Mouse (Mus musculus): Measurements from ENCODE around the gene Htatip2. TPM values are rescaled to one million over a fixed set of nuclear protein-coding genes. Genes with fewer than 3 reads are reported as not detected.
A peak's percentile ranks its signal among the peaks of the same experiment; 100 is the strongest.

The Htatip2 gene
- 31.7 and 32.0 TPM in 2 replicates for polyA plus RNA-seq (2012; ENCODE audit: insufficient read depth, insufficient read length, missing spikeins)

DNA sequence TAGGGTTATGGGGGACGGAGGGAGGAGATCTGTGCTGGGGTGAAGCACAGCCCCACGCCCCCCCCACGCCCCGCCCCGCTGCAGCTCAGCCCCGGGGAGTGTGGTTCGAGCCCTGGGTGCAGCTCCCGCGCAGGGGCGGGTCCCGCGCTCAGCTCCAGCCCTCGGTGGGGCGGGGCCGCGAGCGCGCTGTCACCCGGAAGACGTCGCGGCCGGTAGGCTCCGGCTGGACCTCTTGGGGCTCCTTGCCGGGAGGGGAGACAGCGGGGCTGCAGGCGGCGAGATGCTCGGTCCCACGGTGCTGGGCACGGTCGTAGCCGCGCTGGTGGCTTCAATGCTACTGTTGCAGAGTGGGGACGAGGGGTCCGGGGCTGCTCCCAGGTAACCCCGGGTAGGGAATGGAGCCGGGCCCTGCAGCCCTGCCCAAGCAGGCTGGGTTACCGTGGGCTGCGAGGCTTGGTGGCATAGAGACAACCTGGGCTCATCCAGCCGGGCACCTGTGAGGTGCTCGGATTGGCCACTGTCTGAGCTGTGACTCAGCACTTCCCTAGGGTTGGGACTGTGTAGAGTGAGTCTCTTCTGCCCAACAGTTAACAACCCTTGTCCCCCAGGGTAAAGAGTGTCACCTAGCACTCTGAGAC lies at the start of gene Htatip2:
Htatip2 (plus strand) TSS at position 182 of the 638 bp plus-strand sequence.
- H3K27ac ChIP-seq (replicated peaks; ENCODE audit: low read depth, low read length), result no peak within 1 kb of the TSS
- H3K4me1 ChIP-seq (ENCODE audit: control insufficient read depth, insufficient read depth, insufficient read length, low read length), result peaks cover 6% of the 10 kb centered on the region; the same call in 1 of the 2 replicates
- H3K4me3 ChIP-seq (ENCODE audit: insufficient read depth, low read depth, low read length), result peak within 1 kb of the TSS; percentile 80

DNA sequence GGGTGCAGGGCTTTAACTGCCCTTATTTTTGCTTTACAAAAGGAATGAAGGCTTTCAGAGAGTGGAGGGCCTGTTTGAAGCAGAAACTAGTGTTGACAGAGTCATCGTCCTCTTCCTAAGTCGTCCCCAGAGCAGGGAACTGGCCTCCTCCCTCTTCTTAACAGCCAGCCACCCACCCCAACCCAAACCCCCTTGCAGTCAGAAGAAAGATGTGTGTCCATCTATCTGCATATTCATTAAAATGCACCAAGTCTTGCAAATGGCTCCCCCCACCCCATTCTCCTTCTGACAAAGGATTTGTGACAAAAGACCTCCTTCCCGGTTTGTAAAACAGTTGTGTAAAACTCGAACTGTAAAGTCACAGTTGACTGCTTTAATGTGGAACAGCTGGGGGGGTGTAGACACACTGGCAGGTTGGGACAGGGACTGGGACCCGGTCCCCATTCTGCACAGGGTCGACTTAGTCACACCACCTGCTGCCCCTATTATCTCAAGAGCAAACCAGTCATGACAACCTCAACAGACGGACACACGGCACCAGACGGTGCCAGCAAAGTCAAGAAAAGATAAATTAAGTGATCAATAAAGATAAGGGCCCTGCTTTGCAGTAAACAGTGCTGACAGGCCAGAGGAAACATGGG lies 49.4 kb upstream of the Htatip2 start:
- H3K27ac ChIP-seq (replicated peaks; ENCODE audit: low read depth, low read length), result no peak overlapping the region
- H3K4me1 ChIP-seq (ENCODE audit: control insufficient read depth, insufficient read depth, insufficient read length, low read length), result no peaks in the 10 kb centered on the region
- H3K4me3 ChIP-seq (ENCODE audit: insufficient read depth, low read depth, low read length), result no peak overlapping the region

GRCm38 (mm10) chr7:49717942-49718733 lies 40.8 kb upstream of the Htatip2 start:
- no peak overlapping the region for H3K27ac ChIP-seq (replicated peaks; ENCODE audit: low read depth, low read length)
- no peak overlapping the region for H3K4me3 ChIP-seq (ENCODE audit: insufficient read depth, low read depth, low read length)
- no peaks in the 10 kb centered on the region for H3K4me1 ChIP-seq (ENCODE audit: control insufficient read depth, insufficient read depth, insufficient read length, low read length)

DNA sequence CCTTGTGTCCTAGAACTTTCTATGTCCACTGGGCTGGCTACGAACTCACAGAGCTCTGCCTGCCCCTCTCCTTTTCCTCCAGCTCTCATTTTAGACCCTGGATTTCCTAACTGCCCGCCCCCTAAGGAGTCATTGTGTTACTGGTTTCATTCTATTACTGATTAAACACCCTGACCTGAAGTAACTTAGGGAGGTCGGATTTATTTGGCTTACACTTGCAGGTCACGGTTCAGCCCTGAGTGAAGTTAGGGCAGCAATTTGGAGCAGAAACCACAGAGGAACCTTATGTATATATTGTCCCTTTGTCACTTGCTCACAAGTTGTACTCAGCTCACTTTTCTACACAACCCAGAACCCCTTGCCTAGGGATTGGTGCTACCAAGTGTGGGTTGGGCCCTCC lies 24.6 kb upstream of the Htatip2 start:
- Histone ChIP-seq H3K27ac (replicated peaks; ENCODE audit: low read depth, low read length) (no peak overlapping the region), H3K4me1 (ENCODE audit: control insufficient read depth, insufficient read depth, insufficient read length, low read length) (no peaks in the 10 kb centered on the region), H3K4me3 (ENCODE audit: insufficient read depth, low read depth, low read length) (no peak overlapping the region)

- Histone ChIP-seq H3K4me1 (ENCODE audit: control insufficient read depth, insufficient read depth, insufficient read length, low read length) (0 out of 2 replicates have a peak, but pooled peaks cover 2% of the 10 kb centered on the region), H3K4me3 (ENCODE audit: insufficient read depth, low read depth, low read length) (no peak overlapping the region), H3K27ac (replicated peaks; ENCODE audit: low read depth, low read length) (no peak overlapping the region)
These were observed 19.5 kb upstream of the Htatip2 start for GRCm38 (mm10) chr7:49739448-49739847.

DNA sequence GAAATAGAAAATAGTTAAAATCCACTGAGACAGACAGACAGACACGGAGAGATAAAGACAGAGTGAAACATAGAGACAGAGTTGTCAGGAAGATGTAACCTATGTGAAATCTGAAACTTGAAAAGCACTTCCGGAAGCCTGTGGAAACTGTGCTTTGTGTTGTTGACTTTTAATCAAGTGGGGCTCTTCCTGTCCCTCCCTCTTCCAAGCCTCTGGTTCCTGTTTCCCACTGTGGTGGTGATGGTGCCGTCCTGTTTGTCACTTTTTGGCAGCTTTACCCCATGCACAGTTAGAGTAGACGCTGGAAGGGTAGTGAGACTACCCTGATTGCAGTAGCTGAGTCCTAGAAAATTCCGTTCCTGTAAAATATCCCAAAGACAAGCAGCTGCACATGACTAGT lies 17.4 kb upstream of the Htatip2 start:
- Histone ChIP-seq H3K4me1 (ENCODE audit: control insufficient read depth, insufficient read depth, insufficient read length, low read length) (0 out of 2 replicates have a peak, but pooled peaks cover 2% of the 10 kb centered on the region), H3K27ac (replicated peaks; ENCODE audit: low read depth, low read length) (no peak overlapping the region)

GRCm38 (mm10) chr7:49741923-49742322 lies 17.0 kb upstream of the Htatip2 start:
- Histone ChIP-seq H3K4me3 (ENCODE audit: insufficient read depth, low read depth, low read length) (no peak overlapping the region), H3K4me1 (ENCODE audit: control insufficient read depth, insufficient read depth, insufficient read length, low read length) (0 out of 2 replicates have a peak, but pooled peaks cover 2% of the 10 kb centered on the region), H3K27ac (replicated peaks; ENCODE audit: low read depth, low read length) (no peak overlapping the region)

More for the DNA sequence above, 17.4 kb upstream of the Htatip2 start:
- no peak overlapping the region for H3K4me3 ChIP-seq (ENCODE audit: insufficient read depth, low read depth, low read length)

DNA sequence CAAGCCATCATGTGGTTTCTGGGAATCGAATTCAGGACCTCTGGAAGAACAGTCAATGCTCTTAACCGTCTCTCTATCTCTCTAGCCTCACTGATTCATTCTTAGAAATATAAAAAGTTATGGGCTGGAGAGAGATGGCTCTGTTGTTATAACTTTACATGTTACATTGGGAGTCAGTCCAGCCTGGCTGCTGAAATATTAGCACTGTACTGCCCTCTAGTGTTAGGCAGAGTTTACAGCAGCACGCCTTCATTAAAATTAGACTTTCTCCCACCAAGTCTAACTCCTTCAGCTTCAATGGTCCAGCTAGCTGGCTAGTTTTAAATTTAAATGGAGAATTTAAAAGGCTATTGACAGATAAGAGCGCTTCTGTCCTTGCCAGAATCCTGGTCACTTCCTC lies 7.8 kb upstream of the Htatip2 start:
- Histone ChIP-seq H3K27ac (replicated peaks; ENCODE audit: low read depth, low read length) (no peak overlapping the region), H3K4me1 (ENCODE audit: control insufficient read depth, insufficient read depth, insufficient read length, low read length) (no peaks in the 10 kb centered on the region)

DNA sequence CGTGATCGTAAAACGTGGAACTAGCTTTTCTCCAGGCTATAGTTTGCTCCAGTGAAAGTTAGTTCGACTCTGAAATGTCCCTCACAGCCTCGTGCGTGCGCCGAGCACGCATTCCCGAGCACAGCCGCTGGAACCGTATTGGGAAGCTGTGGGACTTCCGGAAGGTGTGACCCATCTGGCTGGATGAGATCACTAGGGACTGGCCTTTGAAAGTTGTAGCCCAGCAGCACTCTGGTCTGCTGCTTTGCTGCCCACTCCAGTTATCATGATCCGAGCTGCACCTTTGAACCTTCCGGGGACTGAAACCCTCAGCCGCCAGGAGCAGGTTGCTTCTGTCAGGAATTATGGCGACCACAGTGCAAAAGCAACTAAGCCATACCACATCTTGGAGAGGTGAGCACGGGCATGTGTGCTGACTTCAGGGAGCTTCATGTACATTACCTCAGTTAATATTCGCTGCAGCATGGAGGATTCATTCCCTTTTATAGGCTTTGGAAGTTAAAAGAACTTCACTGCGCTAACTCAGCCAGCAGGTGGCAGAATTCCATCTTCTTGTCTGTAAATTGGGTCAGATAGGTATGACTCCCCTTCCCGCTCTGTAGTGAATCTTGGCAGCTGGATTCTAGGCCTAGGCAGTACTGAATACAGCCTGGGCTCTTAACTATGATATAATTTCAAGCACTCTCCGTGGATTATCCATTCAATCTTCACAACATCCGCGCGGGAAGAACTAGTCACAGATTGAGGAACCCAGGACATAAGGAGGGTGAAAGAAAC lies 6.0 kb upstream of the Htatip2 start:
- Histone ChIP-seq H3K4me3 (ENCODE audit: insufficient read depth, low read depth, low read length) (no peak overlapping the region), H3K27ac (replicated peaks; ENCODE audit: low read depth, low read length) (no peak overlapping the region), H3K4me1 (ENCODE audit: control insufficient read depth, insufficient read depth, insufficient read length, low read length) (no peaks in the 10 kb centered on the region)

More for the DNA sequence above, 7.8 kb upstream of the Htatip2 start:
- H3K4me3 ChIP-seq (ENCODE audit: insufficient read depth, low read depth, low read length), result no peak overlapping the region

GRCm38 (mm10) chr7:49754767-49755166 lies 4.1 kb upstream of the Htatip2 start:
- Histone ChIP-seq H3K4me1 (ENCODE audit: control insufficient read depth, insufficient read depth, insufficient read length, low read length) (peaks cover 6% of the 10 kb centered on the region; the same call in 1 of the 2 replicates), H3K4me3 (ENCODE audit: insufficient read depth, low read depth, low read length) (no peak overlapping the region), H3K27ac (replicated peaks; ENCODE audit: low read depth, low read length) (no peak overlapping the region)

GRCm38 (mm10) chr7:49762605-49763004 lies 3.7 kb downstream of the Htatip2 start:
- Histone ChIP-seq H3K27ac (replicated peaks; ENCODE audit: low read depth, low read length) (no peak overlapping the region), H3K4me3 (ENCODE audit: insufficient read depth, low read depth, low read length) (no peak overlapping the region), H3K4me1 (ENCODE audit: control insufficient read depth, insufficient read depth, insufficient read length, low read length) (peaks cover 6% of the 10 kb centered on the region; the same call in 1 of the 2 replicates)

- Histone ChIP-seq H3K4me3 (ENCODE audit: insufficient read depth, low read depth, low read length) (no peak overlapping the region), H3K27ac (replicated peaks; ENCODE audit: low read depth, low read length) (no peak overlapping the region)
These were observed 5.2 kb downstream of the Htatip2 start for GRCm38 (mm10) chr7:49764011-49764716.

GRCm38 (mm10) chr7:49766166-49766565 lies 7.3 kb downstream of the Htatip2 start:
- Histone ChIP-seq H3K4me1 (ENCODE audit: control insufficient read depth, insufficient read depth, insufficient read length, low read length) (no peaks in the 10 kb centered on the region), H3K4me3 (ENCODE audit: insufficient read depth, low read depth, low read length) (no peak overlapping the region), H3K27ac (replicated peaks; ENCODE audit: low read depth, low read length) (no peak overlapping the region)

More at GRCm38 (mm10) chr7:49764011-49764716, 5.2 kb downstream of the Htatip2 start:
- H3K4me1 ChIP-seq (ENCODE audit: control insufficient read depth, insufficient read depth, insufficient read length, low read length), result peaks cover 6% of the 10 kb centered on the region; the same call in 1 of the 2 replicates

DNA sequence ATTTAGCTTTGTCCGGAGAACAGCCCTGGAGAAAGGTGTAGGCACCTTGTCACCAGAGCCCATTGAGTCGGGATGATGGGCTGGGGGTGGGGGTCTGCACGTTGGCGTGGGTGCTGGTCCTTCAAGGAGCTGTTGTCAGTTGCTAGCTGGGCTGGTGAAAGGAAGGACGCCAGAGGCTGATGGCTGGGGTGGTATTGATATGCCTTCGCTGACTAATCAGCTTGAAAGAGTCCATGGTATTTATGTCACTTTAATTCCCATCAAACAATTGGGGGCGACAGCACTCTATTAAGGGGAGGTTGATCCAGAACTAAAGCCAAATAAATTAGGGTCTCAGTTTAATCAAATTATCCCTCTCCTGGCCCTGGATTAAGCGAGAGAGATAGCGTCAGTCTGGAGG lies 9.6 kb downstream of the Htatip2 start:
- Histone ChIP-seq H3K27ac (replicated peaks; ENCODE audit: low read depth, low read length) (no peak overlapping the region), H3K4me3 (ENCODE audit: insufficient read depth, low read depth, low read length) (no peak overlapping the region)

More for the DNA sequence above, 9.6 kb downstream of the Htatip2 start:
- H3K4me1 ChIP-seq (ENCODE audit: control insufficient read depth, insufficient read depth, insufficient read length, low read length), result no peaks in the 10 kb centered on the region
